Mouse (Mus musculus) heart, postnatal 4 days (tissue): ENCODE data around the gene Nceh1. TPM values are rescaled to one million over a fixed set of nuclear protein-coding genes. Genes with fewer than 3 reads are reported as not detected.
A peak's percentile ranks its signal among the peaks of the same experiment; 100 is the strongest.
"Not testable (repeated sequence)": the region's sequence is repeated elsewhere in the genome, so short reads cannot be mapped to it uniquely, and the experiment has no call there.

Experiments
- DNase-seq: peaks from one replicate; pipeline ENCODE4 v3.0.0; 2021
- total RNA-seq, 2 experiments: library from RNA; stranded (reverse); gene quantifications; 2 replicates each; pipeline ENCODE4 v1.2.3; 2021

The Nceh1 gene
- total RNA-seq, 2 experiments from 2014 or later, result 111 to 114 TPM

- no peak for DNase-seq
Observed at GRCm38 (mm10) chr3:27233361-27233760, 50.6 kb downstream of the Nceh1 start.

- DNase-seq, result peak; percentile 69
Observed at GRCm38 (mm10) chr3:27233841-27234240, 51.1 kb downstream of the Nceh1 start.

GRCm38 (mm10) chr3:27234976-27235375 is 52.2 kb downstream of the Nceh1 start:
- no peak for DNase-seq

- DNase-seq, result peak; percentile 57
Observed at GRCm38 (mm10) chr3:27237226-27237625, 54.5 kb downstream of the Nceh1 start.

- DNase-seq, result no peak
Observed at GRCm38 (mm10) chr3:27238563-27238962, 55.8 kb downstream of the Nceh1 start.

GRCm38 (mm10) chr3:27239568-27239967 is 56.8 kb downstream of the Nceh1 start:
- DNase-seq, result peak; percentile 86

GRCm38 (mm10) chr3:27241864-27242263 is 59.1 kb downstream of the Nceh1 start:
- no peak for DNase-seq

GRCm38 (mm10) chr3:27246166-27246565 is 63.4 kb downstream of the Nceh1 start:
- DNase-seq, result no peak

GRCm38 (mm10) chr3:27247785-27248184 is 65.0 kb downstream of the Nceh1 start:
- no peak for DNase-seq

GRCm38 (mm10) chr3:27249030-27249429 is 66.3 kb downstream of the Nceh1 start:
- DNase-seq, result no peak

GRCm38 (mm10) chr3:27250936-27251335 is 68.2 kb downstream of the Nceh1 start:
- DNase-seq, result no peak

GRCm38 (mm10) chr3:27258461-27258860 is 75.7 kb downstream of the Nceh1 start:
- no peak for DNase-seq

- no peak for DNase-seq
Observed at GRCm38 (mm10) chr3:27260393-27260792, 77.6 kb downstream of the Nceh1 start.

GRCm38 (mm10) chr3:27267327-27267726 is 84.6 kb downstream of the Nceh1 start:
- peak; percentile 31 for DNase-seq

- DNase-seq, result no peak
Observed at GRCm38 (mm10) chr3:27267887-27268286, 85.1 kb downstream of the Nceh1 start.

- DNase-seq, result no peak
Observed at GRCm38 (mm10) chr3:27269151-27269550, 86.4 kb downstream of the Nceh1 start.

GRCm38 (mm10) chr3:27270160-27270962 is 87.6 kb downstream of the Nceh1 start:
- DNase-seq, result peak; percentile 63

- no peak for DNase-seq
Observed at GRCm38 (mm10) chr3:27272926-27273745, 90.4 kb downstream of the Nceh1 start.

- DNase-seq, result not testable (repeated sequence)
Observed at GRCm38 (mm10) chr3:27279286-27279925, 96.6 kb downstream of the Nceh1 start.

GRCm38 (mm10) chr3:27280280-27280749 is 97.5 kb downstream of the Nceh1 start:
- DNase-seq, result peak; percentile 58

GRCm38 (mm10) chr3:27283071-27283713 is 100.4 kb downstream of the Nceh1 start:
- peak; percentile 32 for DNase-seq

- DNase-seq, result no peak
Observed at GRCm38 (mm10) chr3:27283796-27284195, 101.0 kb downstream of the Nceh1 start.
